Mouse (Mus musculus) Patski (cell line): ENCODE data around the gene Rpl27. TPM values are rescaled to one million over a fixed set of nuclear protein-coding genes. Genes with fewer than 3 reads are reported as not detected.

Experiments
- ATAC-seq: fragments of 100-300 bp; one replicate; pipeline ENCODE4 v1.8.0; 2021
- CTCF ChIA-PET: fragments of 350-600 bp; sonication (Branson Sonifier 250); formaldehyde crosslinking; loops from one replicate; lab custom pipeline; 2022; ENCODE audit warnings: inconsistent platforms; lab: Charles Lee
- POLR2A ChIA-PET: fragments of 350-600 bp; sonication (Branson Sonifier 250); formaldehyde crosslinking; loops from one replicate; lab custom pipeline; 2022; ENCODE audit warnings: antibody characterized with exemption, inconsistent platforms; lab: Charles Lee
- DNase-seq: peaks from one replicate; pipeline ENCODE4 v3.0.0-alpha.2; 2011; ENCODE audit warnings: low read depth, low spot score
- H3K27me3 ChIP-seq: fragments of 371-371 bp; one replicate; pipeline ENCODE4 v1.5.1; 2021
- CTCF ChIP-seq: fragments of 100-300 bp; IDR thresholded peaks from one replicate; pipeline ENCODE4 v1.5.1; 2021
- in situ Hi-C: fragments of 300-500 bp; cut with MboI; formaldehyde crosslinking; loops from 3 replicates; pipeline ENCODE4 v1.11.1; 2018; ENCODE audit warnings: low pct_unique_long_range_greater_than_20kb, mixed read lengths
- polyA plus RNA-seq: library from polyadenylated mRNA; unstranded; gene quantifications from one replicate; pipeline ENCODE4 v1.2.3, GENCODE M21; 2021

Rpl27 gene
- polyA plus RNA-seq, 1 experiment from 2014 or later = 391 TPM

DNA sequence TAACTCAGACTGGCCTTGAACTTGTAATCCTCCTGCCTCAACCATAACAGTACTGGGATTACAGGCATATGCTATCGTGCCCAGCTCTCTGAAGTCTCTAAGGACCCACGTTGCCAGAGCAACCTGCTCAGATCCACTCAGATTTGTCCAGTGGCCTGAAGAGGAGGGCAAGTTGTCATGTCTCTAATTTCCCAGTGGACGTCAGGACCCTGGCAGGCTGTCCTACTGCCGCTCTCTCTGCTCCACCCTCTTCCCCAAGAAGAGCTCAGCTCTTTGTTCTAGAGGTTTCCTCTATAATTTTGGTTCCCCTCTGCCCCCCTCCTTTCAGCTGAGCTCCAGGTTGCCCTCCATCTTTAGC, 35.1 kb downstream of the Rpl27 start:
- no peaks in the 10 kb centered on the region for H3K27me3 ChIP-seq
- ATAC-seq = no peak
- CTCF ChIA-PET = no interaction called here
- TF ChIP-seq CTCF = no peak
- in situ Hi-C loops = no loop called here
- POLR2A ChIA-PET = interaction anchor here (1.4 kb wide), 1 partner anchor 8 kb away, joined by 4 read pairs; no protein-coding TSS in a partner anchor
- no peak for DNase-seq

DNA sequence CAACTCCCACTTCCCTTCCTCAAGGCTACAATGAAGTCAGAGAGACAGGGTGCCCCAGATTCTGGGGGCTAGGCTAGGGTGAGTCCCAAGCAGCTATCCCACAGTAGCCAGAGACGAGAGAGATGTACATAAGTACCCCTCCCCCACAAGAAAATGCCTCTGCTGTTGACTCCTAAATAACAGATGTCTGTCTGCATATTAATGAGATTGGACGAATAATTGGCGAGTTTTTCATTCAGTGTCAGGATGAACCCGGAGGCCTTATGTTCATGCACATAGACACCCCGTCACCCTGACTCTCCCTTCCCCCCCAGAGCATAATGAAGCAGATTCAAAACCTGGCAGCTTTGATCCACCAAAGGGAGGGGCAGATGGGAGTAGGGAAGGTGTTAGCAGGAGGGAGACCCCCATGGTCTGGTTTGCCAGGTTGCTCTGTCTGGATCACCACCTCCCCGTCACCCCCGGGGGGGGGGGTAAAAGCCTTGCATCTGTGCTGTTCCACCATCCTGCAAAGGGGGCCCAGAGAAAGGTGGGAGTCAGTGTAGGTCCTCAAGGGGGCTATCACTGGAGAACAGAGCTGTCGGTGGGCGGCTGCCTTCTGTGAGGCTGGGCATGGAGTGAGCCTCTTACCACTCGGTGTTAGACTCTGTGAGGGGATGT, 35.6 kb downstream of the Rpl27 start:
- POLR2A ChIA-PET = interaction anchor here (1.4 kb wide), 1 partner anchor 9 kb away, joined by 4 read pairs; no protein-coding TSS in a partner anchor

DNA sequence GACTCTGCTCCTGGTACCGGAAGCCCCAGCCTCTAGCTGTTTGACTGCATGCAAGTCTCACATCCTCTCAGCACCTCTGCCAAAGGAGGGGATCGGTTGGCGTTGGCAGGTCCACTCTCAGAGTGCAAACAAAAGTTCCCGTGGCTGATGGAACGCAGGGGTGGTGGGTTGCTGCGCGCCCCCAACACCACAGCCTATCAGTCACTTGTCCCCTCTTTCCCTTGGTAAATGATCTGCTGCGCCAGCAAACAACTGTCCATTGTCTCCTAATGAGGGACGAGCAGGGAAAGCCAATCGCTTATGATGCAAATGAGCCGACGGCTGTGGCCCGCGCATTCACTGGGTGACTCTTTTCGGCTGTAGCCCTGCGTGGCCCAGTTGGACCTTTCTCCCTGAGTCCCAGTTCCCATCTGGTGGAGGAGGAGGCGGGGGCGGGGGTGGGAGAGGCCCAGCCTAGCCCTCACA, 37.1 kb downstream of the Rpl27 start:
- no peaks in the 10 kb centered on the region for H3K27me3 ChIP-seq
- TF ChIP-seq CTCF = no peak
- ATAC-seq = no peak
- ChIA-PET POLR2A (interaction anchor here (0.9 kb wide), 1 partner anchor 10 kb away, joined by 3 read pairs; no protein-coding TSS in a partner anchor), CTCF (no interaction called here)
- in situ Hi-C loops = no loop called here
- DNase-seq = no peak

More for the DNA sequence above, 35.6 kb downstream of the Rpl27 start:
- no peak for TF ChIP-seq CTCF
- in situ Hi-C loops = no loop called here
- no peaks in the 10 kb centered on the region for H3K27me3 ChIP-seq
- CTCF ChIA-PET = no interaction called here
- DNase-seq = no peak
- ATAC-seq = no peak

DNA sequence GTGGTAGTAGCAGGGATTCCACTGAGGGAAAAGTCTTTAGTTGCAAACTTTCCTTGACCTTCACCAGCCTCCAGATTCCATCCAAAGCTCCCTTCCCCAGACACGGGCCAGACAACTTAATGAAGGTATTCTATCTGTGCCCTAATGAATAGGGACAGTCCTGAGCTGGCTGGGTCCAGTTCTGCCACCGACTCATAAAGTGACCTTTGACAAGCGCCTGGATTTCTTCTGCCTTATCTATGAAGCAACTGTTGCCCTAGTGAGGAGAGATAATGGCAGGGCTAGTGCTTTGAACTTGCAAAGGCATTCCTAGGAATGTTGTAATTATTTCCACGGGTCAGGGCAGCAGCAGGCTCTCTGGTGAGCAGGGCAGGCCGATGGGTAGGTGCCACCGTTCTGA, 38.8 kb downstream of the Rpl27 start:
- ATAC-seq (no peak), DNase-seq (no peak)
- in situ Hi-C loops = no loop called here
- ChIA-PET CTCF (no interaction called here), POLR2A (no interaction called here)
- H3K27me3 ChIP-seq = no peaks in the 10 kb centered on the region
- TF ChIP-seq CTCF = no peak

DNA sequence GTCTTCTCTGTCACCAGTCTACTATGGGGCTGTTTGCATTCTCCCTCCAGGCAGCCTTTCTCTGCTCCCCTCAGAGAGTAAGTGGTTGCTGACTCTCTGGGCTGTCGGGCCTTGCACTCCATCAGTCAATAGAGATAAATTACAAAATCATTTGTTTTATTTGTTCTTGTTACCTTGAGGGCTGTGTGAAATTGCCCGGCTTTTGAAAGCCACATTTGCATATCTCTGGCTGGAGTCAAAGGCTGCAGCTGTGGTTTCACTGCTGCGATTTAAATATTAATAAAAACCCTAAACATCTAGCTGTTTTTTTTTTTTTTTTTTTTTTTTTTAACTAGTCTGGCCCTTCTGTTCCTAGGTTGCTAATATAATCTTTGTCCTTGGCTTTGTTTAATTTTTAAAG, 41.7 kb downstream of the Rpl27 start:
- no peak for TF ChIP-seq CTCF
- DNase-seq = no peak
- in situ Hi-C loops = no loop called here
- no peaks in the 10 kb centered on the region for H3K27me3 ChIP-seq
- CTCF ChIA-PET = no interaction called here
- POLR2A ChIA-PET = interaction anchor here (0.6 to 0.8 kb wide), 2 partner anchors 14 to 20 kb away, joined by 3 to 4 read pairs; no protein-coding TSS in a partner anchor
- no peak for ATAC-seq

DNA sequence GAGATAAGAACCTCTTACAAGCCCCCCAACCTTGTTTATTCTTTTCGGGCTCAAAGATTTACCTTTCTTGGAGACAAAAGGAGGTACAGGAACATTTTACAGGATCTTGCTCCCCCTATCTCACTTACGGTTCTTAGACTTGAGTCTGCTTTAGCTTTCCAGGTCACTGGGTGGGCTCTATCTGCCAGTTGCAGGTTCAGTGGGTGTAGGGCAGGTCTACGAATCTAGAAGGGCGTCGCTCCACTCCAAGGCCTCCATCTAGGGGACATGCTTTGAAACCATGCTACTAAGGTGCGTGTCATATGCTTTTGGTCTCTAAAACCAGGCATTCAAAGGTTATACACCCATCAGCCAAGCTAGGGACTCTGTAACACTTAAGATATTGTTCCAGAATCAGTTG, 42.1 kb downstream of the Rpl27 start:
- in situ Hi-C loops = no loop called here
- no peak for TF ChIP-seq CTCF
- H3K27me3 ChIP-seq = no peaks in the 10 kb centered on the region
- ChIA-PET CTCF (interaction anchor here (1.2 kb wide), 1 partner anchor 22 kb away, joined by 5 read pairs; no protein-coding TSS in a partner anchor), POLR2A (interaction anchor here (0.8 kb wide), 1 partner anchor 14 kb away, joined by 3 read pairs; no protein-coding TSS in a partner anchor)
- DNase-seq = no peak
- no peak for ATAC-seq

DNA sequence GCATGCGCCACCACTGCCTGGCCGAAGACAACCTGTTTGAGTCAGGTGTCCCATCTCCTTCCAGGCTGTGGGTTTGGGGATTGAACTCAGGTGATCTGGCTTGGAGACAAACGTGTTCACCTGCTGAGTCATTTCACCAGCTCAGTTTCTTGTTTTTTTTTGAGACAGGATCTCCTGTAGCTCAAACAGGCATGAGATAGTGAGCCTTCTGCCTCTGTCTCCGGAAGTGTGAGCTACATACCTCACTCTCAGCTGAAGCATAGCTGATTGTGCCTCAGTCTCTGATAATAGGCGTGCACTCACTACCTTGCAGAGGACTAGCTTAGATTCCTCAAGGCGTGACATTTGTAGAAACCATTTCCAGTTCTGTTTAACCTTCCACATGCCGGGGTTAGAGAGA, 42.7 kb downstream of the Rpl27 start:
- H3K27me3 ChIP-seq = no peaks in the 10 kb centered on the region
- in situ Hi-C loops = no loop called here
- DNase-seq (no peak), ATAC-seq (no peak)
- POLR2A ChIA-PET = no interaction called here
- CTCF ChIA-PET = interaction anchor here (1.2 kb wide), 2 partner anchors 13 to 22 kb away, joined by 3 to 5 read pairs; no protein-coding TSS in a partner anchor
- TF ChIP-seq CTCF = no peak

DNA sequence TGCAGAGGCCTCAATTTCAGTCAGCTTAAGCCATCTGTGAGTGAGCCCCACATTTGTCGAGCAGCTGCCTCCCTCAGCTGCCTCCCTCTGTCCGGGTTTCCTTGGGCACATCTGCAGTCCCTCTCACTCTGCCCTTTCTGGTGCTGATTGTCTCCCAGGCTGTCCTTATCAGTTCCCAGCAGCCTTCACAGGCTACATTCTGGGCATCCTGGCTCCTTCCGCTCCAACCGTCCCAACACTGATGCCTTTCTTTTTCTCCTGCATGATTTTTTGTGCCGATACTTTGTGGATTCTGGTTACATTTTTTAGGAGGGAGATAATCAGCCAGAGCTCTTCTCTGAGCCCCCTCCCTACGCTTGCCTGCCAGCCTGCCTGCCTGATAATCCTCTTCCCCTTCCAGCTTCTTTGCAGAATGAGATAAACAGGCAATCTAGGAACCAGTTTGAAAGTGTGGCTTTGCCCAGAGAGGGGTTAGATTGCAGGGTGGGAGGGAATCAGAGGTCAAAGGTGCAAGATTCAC, 43.5 kb downstream of the Rpl27 start:
- in situ Hi-C loops = no loop called here
- ChIA-PET CTCF (interaction anchor here (1.2 kb wide), 1 partner anchor 12 kb away, joined by 3 read pairs; no protein-coding TSS in a partner anchor), POLR2A (no interaction called here)
- ATAC-seq (no peak), DNase-seq (no peak)
- no peak for TF ChIP-seq CTCF
- no peaks in the 10 kb centered on the region for H3K27me3 ChIP-seq

DNA sequence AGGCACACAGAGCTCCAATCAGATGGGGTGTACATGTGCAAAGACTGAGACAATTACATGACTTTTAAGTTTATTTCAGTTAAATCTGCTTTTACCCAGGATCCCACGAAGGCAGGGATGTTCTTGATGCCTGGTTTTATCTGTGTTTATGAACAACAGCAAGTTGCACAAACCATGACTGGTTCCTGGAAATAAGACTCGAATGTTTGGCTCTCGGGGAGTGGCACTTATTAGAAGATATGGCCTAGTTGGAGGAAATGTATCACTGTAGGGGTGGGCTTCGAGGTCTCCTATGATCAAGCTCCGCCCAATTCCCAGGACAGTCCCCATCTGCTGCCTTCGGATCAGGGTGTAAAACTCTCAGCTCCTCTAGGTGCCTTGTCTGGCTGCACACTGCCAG, 44.0 kb downstream of the Rpl27 start:
- TF ChIP-seq CTCF = no peak
- in situ Hi-C loops = no loop called here
- ATAC-seq (no peak), DNase-seq (no peak)
- no peaks in the 10 kb centered on the region for H3K27me3 ChIP-seq
- ChIA-PET CTCF (interaction anchor here (1.2 kb wide), 1 partner anchor 11 kb away, joined by 3 read pairs; no protein-coding TSS in a partner anchor), POLR2A (interaction anchor here (0.7 kb wide), 1 partner anchor 166 kb away, joined by 3 read pairs; no protein-coding TSS in a partner anchor)

Other genes starting within 250 kb of the Rpl27 start
- 52.0 TPM for gene Ezh1, start 215.8 kb upstream of the Rpl27 start, polyA plus RNA-seq
- gene Ramp2, start 196.3 kb upstream of the Rpl27 start, polyA plus RNA-seq = 27.3 TPM
- 104 TPM for gene Vps25, start 188.6 kb upstream of the Rpl27 start, polyA plus RNA-seq
- 53.9 TPM for gene Wnk4, start 181.7 kb upstream of the Rpl27 start, polyA plus RNA-seq
- 1.0 TPM for gene Cntd1, start 163.3 kb upstream of the Rpl27 start, polyA plus RNA-seq
- 118 TPM for gene Coa3, start 163.2 kb upstream of the Rpl27 start, polyA plus RNA-seq
- 203 TPM for gene Becn1, start 140.0 kb upstream of the Rpl27 start, polyA plus RNA-seq
- 101 TPM for gene Psme3, start 126.1 kb upstream of the Rpl27 start, polyA plus RNA-seq
- 2.3 TPM for gene Aoc2, start 117.2 kb upstream of the Rpl27 start, polyA plus RNA-seq
- gene Aoc3, start 111.7 kb upstream of the Rpl27 start, polyA plus RNA-seq = 0.04 TPM
- gene G6pc, start 74.7 kb upstream of the Rpl27 start, polyA plus RNA-seq = not detected
- gene Aarsd1, start 24.7 kb upstream of the Rpl27 start, polyA plus RNA-seq = 47.2 TPM
- 7.6 TPM for gene Gm27029, start 17.5 kb upstream of the Rpl27 start, polyA plus RNA-seq
- gene Rundc1, start 17.2 kb upstream of the Rpl27 start, polyA plus RNA-seq = 26.1 TPM
- gene Ptges3l, start 17.0 kb upstream of the Rpl27 start, polyA plus RNA-seq = 28.1 TPM
- gene Ifi35, start 6.1 kb downstream of the Rpl27 start, polyA plus RNA-seq = 39.5 TPM
- gene Rnd2, start 22.7 kb downstream of the Rpl27 start, polyA plus RNA-seq = 22.6 TPM
- 202 TPM for gene Vat1, start 23.9 kb downstream of the Rpl27 start, polyA plus RNA-seq
- gene Brca1, start 109.7 kb downstream of the Rpl27 start, polyA plus RNA-seq = 9.4 TPM
- gene Nbr1, start 109.9 kb downstream of the Rpl27 start, polyA plus RNA-seq = 120 TPM
- 12.5 TPM for gene Tmem106a, start 139.9 kb downstream of the Rpl27 start, polyA plus RNA-seq
- not detected for gene Gm11634, start 157.0 kb downstream of the Rpl27 start, polyA plus RNA-seq
- gene Rdm1, start 184.9 kb downstream of the Rpl27 start, polyA plus RNA-seq = 18.0 TPM
- gene Arl4d, start 223.2 kb downstream of the Rpl27 start, polyA plus RNA-seq = 9.7 TPM